In genomic region chr7:116443697-116444325, GRCm38 (mm10) we compare ENCODE assay signal across 8 mouse cellular contexts. TPM values are rescaled to one million over a fixed set of nuclear protein-coding genes. Genes with fewer than 3 reads are reported as not detected.
A peak's percentile ranks its signal among the peaks of the same experiment; 100 is the strongest.
DNase-seq lines count a peak whose midpoint lies in the region; ATAC-seq lines count a peak whose summit lies in the region.

No protein-coding gene starts in this region.

- peak overlapping the region; percentile 91 for H3K4me3 ChIP-seq in lung, embryonic 16.5 days (ENCODE audit: low read length)
- peak overlapping the region; percentile 70 to 91 for H3K4me3 ChIP-seq in heart, embryonic 14.5 days (ENCODE audit: control insufficient read depth in 1 of 2, insufficient read depth in 1 of 2, low read depth in 1 of 2, low read length in 2 of 2)
- H3K4me3 ChIP-seq in liver, embryonic 16.5 days (ENCODE audit: low read depth, low read length): peak overlapping the region; percentile 72

- ATAC-seq in lung, embryonic 16.5 days (ENCODE audit: low read depth): peak; percentile 51
- peak; percentile 4; the same call in 1 of the 2 replicates for ATAC-seq in heart, embryonic 14.5 days (ENCODE audit: insufficient number of reproducible peaks, insufficient read depth, low FRiP score, low read depth)
- peak; percentile 17 for ATAC-seq in liver, embryonic 16.5 days (ENCODE audit: low read depth)

- H3K27me3 ChIP-seq in lung, embryonic 16.5 days (ENCODE audit: control insufficient read depth, insufficient read depth, low read depth, low read length): no peaks in the 10 kb centered on the region
- H3K27me3 ChIP-seq in heart, embryonic 14.5 days (ENCODE audit: control insufficient read depth, insufficient read depth, low read length): no peaks in the 10 kb centered on the region
- H3K27me3 ChIP-seq in liver, embryonic 16.5 days (ENCODE audit: control insufficient read depth, insufficient read depth, low read depth, low read length): peaks cover 21% of the 10 kb centered on the region

- under 1% methylated on average over 38 of the region's 38 CpGs for WGBS in lung, embryonic 16.5 days
- under 1% methylated on average over 38 of the region's 38 CpGs for WGBS in heart, embryonic 14.5 days
- WGBS in liver, embryonic 16.5 days (ENCODE audit: insufficient replicate concordance): under 1% methylated on average over 38 of the region's 38 CpGs

- H3K36me3 ChIP-seq in lung, embryonic 16.5 days (ENCODE audit: control insufficient read depth, insufficient read depth, low read length): no peaks in the 10 kb centered on the region
- H3K36me3 ChIP-seq in heart, embryonic 14.5 days (ENCODE audit: control insufficient read depth, insufficient read depth, low read length): no peaks in the 10 kb centered on the region
- H3K36me3 ChIP-seq in liver, embryonic 16.5 days (ENCODE audit: control insufficient read depth, insufficient read depth): no peaks in the 10 kb centered on the region

- peak overlapping the region; percentile 95 for H3K27ac ChIP-seq in lung, embryonic 16.5 days (ENCODE audit: low read length)
- peak overlapping the region; percentile 84 to 92 for H3K27ac ChIP-seq in heart, embryonic 14.5 days (replicated peaks in 1 of 2; ENCODE audit: control insufficient read depth in 1 of 2, insufficient read depth in 1 of 2, low read depth in 2 of 2, low read length in 2 of 2)
- H3K27ac ChIP-seq in liver, embryonic 16.5 days (ENCODE audit: low read length): peak overlapping the region; percentile 53

- peaks cover 9% of the 10 kb centered on the region for H3K4me1 ChIP-seq in lung, embryonic 16.5 days (replicated peaks; ENCODE audit: control insufficient read depth, insufficient read depth, low read length)
- H3K4me1 ChIP-seq in heart, embryonic 14.5 days (ENCODE audit: control insufficient read depth in 2 of 2, insufficient read depth in 2 of 2, low read length in 2 of 2): peaks cover 2 to 27% of the 10 kb centered on the region in 2 experiments; a peak in 3 of 4 replicates
- H3K4me1 ChIP-seq in liver, embryonic 16.5 days (ENCODE audit: control insufficient read depth, low read depth, low read length): peaks cover 2% of the 10 kb centered on the region; the same call in 1 of the 2 replicates

- intact Hi-C loops in gastrocnemius, postnatal 14 days (cut with DNase I; ENCODE audit: low total_unique reads): no loop called here

- peak overlapping the region; percentile 91 for H3K4me2 ChIP-seq in lung, embryonic 16.5 days (ENCODE audit: low read depth, low read length)
- H3K4me2 ChIP-seq in heart, embryonic 14.5 days (ENCODE audit: low read length): peak overlapping the region; percentile 93
- peak overlapping the region; percentile 73 for H3K4me2 ChIP-seq in liver, embryonic 16.5 days (ENCODE audit: low read depth, low read length)

- DNase-seq in lung, postnatal 10 days: no peak
- peak; percentile 55 for DNase-seq in brain, adult 2 months (ENCODE audit: low read depth, low spot score)
- no peak for DNase-seq in gastrocnemius, postnatal 14 days
- DNase-seq in spleen, adult 18-20 months: no peak
- no peak for DNase-seq in left cerebral cortex, adult 11 months (ENCODE audit: low spot score)

- peak overlapping the region; percentile 86 for H3K9ac ChIP-seq in lung, embryonic 16.5 days (ENCODE audit: low read length)
- H3K9ac ChIP-seq in heart, embryonic 14.5 days (ENCODE audit: low read length): peak overlapping the region; percentile 91
- H3K9ac ChIP-seq in liver, embryonic 16.5 days (ENCODE audit: low read depth, low read length): peak overlapping the region; percentile 53

- H3K9me3 ChIP-seq in lung, embryonic 16.5 days (ENCODE audit: control insufficient read depth, low read length): no peaks in the 10 kb centered on the region
- H3K9me3 ChIP-seq in heart, embryonic 14.5 days (ENCODE audit: control insufficient read depth, low read length): no peaks in the 10 kb centered on the region
- no peaks in the 10 kb centered on the region for H3K9me3 ChIP-seq in liver, embryonic 16.5 days (replicated peaks; ENCODE audit: control insufficient read depth, low read length)

RNA-seq across cellular contexts. Expression of gene Pik3c2a, which starts 0.6 kb away (rescaled TPM):
- polyA plus RNA-seq in lung, embryonic 16.5 days (2015; fragmentation: Nextera tagmentation; extraction: Ambion mirVana): 26.0 and 26.9 TPM in 2 replicates
- polyA plus RNA-seq in heart, embryonic 14.5 days (2014; fragmentation: Nextera tagmentation; extraction: Ambion mirVana): 22.1 and 24.2 TPM in 2 replicates
- 4.8 and 5.3 TPM in 2 replicates for polyA plus RNA-seq in liver, embryonic 16.5 days (2015; fragmentation: Nextera tagmentation; extraction: Ambion mirVana)
- total RNA-seq in gastrocnemius, postnatal 14 days (2021): 10 to 100 TPM; 10.1 to 10.3 TPM
